Mouse (Mus musculus): ENCODE measurements around the gene Pdpk1.

DNA sequence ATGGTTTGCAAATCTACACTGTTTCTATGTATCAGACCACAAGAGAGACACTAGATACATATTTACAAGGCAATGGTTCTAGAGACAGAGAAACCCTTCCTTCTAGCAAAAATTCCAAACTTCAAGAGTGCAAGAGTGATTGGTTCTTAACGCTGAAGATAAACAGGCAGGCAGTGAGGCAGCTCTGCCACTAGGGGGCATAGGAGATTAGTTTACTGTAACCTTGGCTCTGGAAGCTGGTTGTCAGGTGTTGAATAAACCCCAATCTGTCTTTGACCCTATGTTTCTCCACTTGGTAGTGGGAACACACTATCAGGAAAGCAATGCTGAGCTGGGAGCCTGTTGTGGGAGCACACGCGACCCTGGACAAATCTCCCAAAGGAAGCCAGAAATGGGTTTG is 22.7 kb upstream of the Pdpk1 start:
- TF ChIP-seq POLR2A (IDR thresholded peaks at IDR 0.05; ENCODE audit: insufficient read depth, low read depth, low read length) (no peak), CTCF (IDR thresholded peaks at IDR 0.05; ENCODE audit: insufficient read depth, low read depth, low read length) (no peak)
